Mouse (Mus musculus) urinary bladder, adult 18-20 months (tissue): Measurements from ENCODE around the gene Aldh1a2.

Source experiments
- DNase-seq, 2 experiments: peaks; one replicate each; pipeline ENCODE4 v3.0.0; 2022; ENCODE audit warnings: low spot score in 2 of 2, mixed read lengths in 2 of 2

Gene Aldh1a2

GRCm38 (mm10) chr9:71215248-71216035 lies at the start of gene Aldh1a2:
TSS of gene Aldh1a2 (plus strand) at chr9:71215789.
- peak; percentile 43 to 63 for DNase-seq

DNA sequence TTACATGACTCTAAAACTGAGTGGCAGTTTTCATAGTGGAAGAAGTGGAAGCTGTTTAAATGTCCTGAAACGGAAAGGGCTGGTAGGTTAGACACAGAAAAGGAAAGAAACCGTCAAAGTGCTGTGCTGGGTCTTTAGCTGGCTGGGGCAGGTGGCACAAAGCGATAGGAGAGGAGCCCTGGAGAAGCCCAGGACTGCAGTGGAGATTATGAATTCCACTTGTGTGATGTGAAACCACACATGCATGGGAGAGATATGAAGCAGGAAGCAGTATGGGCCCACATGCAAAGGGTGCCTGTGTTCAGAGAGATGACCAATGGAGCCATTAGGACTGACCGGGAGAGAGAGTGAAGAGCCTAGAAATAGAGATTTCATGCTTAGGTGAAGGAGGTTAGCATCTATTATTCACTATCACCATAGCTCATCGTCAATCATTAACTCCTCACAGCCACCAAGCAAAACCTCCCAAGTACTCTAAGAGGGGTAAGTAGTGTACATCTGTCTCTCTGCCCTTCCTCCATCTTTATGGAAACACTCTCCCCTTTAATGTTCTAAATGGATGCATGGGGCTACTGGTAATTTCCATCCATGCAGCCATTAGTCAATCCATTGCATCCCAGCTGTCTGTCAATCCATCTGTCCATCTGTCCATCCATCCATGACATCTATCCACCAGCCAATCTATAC lies 49.4 kb upstream of the Aldh1a2 start:
- DNase-seq: no peak

- DNase-seq: no peak
Measured at GRCm38 (mm10) chr9:71166871-71167465, 48.6 kb upstream of the Aldh1a2 start.

DNA sequence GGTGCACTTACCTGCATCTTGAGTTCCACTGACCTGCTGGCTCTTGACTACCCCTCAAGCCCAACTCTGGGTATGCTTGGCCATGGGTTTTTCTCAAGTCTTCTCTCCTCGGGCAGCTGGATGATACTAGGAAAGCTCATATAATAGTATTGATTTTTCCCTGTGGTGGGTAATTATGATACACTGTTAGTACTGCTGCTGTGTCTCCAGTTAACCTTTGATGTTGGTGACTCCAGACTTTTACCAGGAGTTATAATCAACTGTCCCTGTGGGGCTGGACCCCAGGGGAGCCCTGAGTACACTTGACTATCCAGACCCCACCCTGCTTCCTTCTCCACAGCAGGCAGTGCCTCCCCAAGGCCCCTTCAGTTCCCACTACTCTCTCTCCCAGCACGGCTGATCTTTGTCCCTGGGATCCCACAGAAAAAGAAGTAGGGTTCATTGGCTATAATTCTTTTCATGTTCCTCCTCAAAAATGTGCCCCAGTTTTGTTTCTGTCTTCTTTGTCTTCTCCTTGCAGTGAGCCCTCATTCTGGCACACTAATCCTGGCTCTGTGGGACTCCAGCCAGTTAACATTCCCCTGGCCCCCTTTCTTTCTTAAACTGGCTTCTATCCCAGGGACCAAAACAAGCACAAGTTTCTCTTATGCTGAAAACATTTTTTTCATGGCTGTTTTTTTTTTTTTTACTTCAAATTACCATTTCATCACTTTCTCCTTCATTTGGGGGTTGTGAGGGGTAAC lies 47.9 kb upstream of the Aldh1a2 start:
- no peak for DNase-seq

DNA sequence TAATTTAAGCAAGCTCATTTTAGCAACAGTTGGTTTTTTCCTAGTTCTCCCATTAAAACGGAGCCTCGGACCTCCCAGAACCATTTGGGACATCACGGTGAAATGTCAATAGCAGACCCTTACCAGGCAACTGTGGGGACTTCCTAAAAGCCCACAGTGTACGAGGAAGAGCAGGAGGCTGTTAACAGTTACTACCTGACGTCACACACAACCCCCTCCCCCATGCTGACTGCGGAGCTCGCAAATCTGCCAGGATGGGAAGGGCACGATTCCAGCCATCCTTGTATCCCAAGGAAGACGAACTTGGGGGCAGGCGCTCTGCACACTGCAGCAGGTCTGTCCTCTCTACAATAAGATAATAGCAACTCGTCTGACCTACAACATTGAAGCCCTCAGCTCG lies 47.1 kb upstream of the Aldh1a2 start, which contains the start of gene Aqp9:
Aqp9 (minus strand) TSS at position 172 of the 400 bp plus-strand sequence.
- no peak for DNase-seq

GRCm38 (mm10) chr9:71173533-71173932 lies 42.1 kb upstream of the Aldh1a2 start:
- DNase-seq: no peak

DNA sequence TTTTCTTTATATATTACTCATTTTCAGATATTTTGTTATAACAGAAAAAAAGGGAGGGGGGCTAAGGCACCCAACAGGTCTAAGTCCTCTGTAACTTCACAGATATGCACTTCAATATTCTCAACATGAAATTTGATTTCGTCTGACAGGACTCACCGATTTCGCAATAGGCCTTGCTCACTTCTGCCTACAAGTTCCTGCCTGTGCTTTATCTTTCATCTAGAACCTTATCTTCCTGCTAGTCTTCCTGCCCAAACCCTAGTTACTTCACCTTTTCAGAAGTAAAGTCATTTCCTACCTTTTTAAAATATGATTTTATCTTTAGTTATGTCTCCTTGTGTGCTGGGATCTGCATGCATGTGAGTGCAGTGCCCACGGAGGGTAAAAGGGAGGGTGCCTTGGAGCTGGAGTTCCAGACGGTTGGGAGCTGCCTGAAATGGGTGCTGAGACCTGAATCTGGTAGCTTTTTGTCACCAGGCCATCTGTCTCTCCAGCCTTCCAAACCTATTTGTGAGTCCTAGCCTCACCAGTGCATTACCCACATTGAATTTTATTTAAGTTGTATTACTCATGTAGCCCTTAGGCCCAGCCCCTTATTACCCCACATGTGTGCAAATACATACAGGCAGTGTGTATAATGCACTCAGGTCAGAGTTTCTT lies 41.1 kb upstream of the Aldh1a2 start:
- DNase-seq: peak; percentile 35 to 42

- DNase-seq: no peak
Measured at GRCm38 (mm10) chr9:71175686-71176085, 39.9 kb upstream of the Aldh1a2 start.

- DNase-seq: no peak
Measured at GRCm38 (mm10) chr9:71179276-71179896, 36.2 kb upstream of the Aldh1a2 start.

DNA sequence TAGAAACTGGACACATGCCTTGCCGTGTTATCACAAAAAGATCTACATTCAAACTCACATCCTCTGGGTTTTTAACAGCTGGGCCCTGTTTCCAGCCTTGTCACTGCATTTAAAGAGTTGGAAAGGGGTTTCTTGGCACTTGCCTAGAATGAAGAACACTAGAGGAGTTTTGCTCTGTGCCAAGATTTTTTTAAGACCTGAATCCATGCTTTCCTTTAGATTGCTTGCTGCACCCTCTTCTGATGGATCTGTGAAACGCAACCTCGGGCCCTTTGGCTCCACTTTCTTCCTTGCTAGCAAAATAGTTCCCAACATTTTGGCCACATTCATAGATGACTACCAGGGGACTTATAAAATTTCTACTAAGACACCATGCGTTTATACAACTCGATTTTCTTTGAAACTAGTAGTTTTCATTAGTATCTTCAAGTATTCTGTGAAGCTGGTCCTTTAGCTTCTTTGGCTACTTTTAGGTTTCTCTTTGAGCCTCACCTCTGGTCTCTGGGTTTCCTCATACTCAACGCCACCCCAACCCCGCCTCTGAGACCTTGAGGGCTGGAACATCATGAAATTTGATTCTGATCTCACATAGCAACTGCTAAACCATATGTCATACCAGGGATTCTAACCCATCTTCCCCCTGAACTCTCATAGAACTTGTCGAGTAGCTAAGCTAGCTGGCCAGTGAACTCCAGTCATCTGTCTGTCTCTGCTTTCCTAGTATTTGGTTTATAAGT lies 35.5 kb upstream of the Aldh1a2 start:
- DNase-seq: no peak

DNA sequence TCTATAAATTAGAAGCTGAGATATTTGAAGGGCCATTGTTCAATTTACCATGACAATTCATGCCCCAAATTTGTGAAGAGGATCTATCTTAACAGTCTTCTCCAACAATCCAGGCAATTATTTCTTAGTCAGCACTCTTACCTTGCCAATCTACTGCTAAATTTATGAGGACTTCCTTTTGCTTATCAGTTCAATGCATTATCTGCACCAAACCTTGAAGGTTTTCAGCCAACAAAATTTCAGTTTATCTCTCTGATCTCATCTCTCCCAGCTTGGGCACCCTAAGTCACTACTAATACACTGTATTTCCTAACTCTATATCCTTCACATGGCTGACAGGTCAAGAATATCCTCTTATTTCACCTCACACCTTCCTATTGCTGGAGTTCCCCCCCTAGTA lies 30.3 kb upstream of the Aldh1a2 start:
- DNase-seq: no peak

- DNase-seq: no peak
Measured at GRCm38 (mm10) chr9:71185823-71186222, 29.8 kb upstream of the Aldh1a2 start.

- DNase-seq: no peak
Measured at GRCm38 (mm10) chr9:71187396-71187795, 28.2 kb upstream of the Aldh1a2 start.

DNA sequence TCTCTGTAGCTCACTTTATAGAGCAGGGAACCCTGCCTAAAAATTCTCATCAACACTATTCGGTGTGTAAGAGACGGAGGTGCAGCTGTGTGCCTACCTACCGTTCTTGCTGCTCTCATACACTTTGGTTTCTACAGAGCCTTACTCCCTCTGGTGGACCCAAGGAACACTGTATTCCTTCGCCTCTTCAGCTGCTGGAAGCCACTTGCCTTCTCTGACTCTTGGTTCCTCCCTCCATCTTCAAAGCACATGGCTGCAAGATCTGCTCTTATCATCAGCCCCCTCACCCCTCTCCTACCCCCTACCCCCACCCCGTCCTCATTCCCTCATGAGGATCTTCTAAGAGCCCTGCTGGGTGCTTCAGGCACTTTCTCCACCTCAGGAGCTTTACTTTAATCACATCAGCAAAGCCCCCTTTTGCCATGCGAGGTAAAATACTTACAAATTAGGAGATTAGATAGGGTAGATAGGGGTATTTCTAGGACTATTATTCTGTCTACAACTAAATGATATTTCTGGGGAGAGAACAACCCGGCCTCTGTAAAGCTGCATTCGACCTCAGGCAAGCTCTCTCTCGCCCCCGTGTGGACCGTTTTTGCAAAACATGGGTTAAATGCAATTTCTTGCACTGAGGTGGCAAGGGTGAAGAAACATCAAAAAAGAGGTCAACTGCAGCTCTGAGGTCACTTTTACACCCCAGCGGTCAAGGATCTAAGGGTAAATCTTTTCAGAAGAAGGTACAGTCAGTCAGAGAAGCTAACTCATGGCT lies 26.8 kb upstream of the Aldh1a2 start:
- DNase-seq: peak in 1 of 2 experiments; percentile 40

GRCm38 (mm10) chr9:71198826-71199225 lies 16.8 kb upstream of the Aldh1a2 start:
- DNase-seq: no peak

DNA sequence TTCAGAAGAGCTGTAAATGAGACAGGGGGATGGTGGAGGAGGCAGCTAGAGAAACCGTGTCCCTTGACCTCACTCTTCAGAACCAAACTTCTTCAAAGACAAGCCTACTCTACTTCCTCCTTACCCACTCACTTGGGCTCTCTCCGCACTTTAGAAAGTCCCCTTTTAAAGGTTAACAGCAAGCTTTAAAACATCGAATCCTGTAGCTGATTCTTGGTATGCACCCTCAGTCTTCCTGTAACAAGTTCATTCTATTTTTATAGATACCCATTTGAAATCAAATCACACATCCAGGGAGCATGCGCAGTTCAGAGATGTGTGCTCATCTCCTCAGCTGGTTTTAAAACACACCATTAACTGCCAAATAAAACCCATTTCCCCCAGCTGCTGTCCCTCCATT lies 13.3 kb upstream of the Aldh1a2 start:
- no peak for DNase-seq

DNA sequence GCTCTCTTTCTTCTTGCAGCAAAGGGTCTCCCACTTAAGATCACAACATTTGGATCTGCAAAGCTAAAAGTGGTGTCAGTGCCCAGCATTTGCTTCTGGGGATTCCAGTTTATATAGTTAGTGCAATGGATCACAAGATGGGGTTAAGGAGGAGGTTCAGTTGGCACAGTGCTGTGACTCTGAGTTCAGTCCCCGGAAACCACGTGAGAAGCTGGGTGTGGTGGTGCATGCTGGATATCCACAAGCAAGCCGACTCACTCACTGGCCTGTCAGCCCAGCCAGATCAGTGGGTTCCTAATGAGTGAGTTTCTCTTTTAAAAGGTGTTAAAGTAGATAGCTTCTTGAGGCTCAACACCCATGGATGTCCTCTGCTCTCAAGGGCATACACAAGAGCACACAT lies 6.3 kb upstream of the Aldh1a2 start:
- DNase-seq: no peak

DNA sequence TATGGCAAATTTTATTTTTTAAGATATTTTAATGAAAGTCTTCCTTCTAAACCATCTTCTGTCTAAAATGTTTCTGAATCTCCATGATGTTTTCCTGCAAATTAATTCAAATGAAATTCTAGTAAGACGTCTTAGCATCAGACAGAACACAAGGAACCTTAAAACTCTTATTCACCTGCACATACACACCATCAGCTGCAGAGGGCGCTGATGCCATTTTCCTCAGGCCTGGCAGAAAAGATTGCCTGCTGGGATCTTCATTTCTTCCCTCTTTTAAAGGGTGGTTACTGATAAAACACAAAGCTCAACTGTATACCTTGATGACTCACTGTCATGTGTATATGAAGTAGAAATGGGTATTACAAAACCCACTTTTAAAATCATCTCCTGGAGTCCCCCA lies 4.7 kb upstream of the Aldh1a2 start:
- DNase-seq: no peak

DNA sequence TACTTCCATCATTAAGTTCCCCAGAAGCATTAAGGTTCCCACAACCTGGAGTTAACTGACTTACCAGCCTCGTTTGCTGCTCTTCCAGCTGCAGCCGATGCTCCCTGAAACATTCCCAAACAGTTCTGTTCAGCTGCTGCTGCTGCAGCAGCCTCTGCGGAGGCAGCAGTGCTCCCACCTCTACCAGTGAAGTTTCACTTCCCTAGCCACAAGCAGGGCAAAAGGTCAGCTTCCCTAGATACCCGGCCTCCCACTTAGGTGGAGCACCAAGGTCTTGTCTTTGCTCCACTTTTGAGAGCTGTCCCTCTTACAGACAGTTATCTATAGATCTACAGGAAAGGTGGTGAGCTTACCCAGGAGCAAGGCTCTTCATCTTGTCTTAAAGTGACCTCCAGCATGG lies 2.0 kb upstream of the Aldh1a2 start:
- no peak for DNase-seq
